Mouse (Mus musculus): ENCODE results near the gene Apbb2. TPM values are rescaled to one million over a fixed set of nuclear protein-coding genes. Genes with fewer than 3 reads are reported as not detected.

The Apbb2 gene
- total RNA-seq, 2 experiments from 2014 or later = 54.5 to 58.6 TPM

DNA sequence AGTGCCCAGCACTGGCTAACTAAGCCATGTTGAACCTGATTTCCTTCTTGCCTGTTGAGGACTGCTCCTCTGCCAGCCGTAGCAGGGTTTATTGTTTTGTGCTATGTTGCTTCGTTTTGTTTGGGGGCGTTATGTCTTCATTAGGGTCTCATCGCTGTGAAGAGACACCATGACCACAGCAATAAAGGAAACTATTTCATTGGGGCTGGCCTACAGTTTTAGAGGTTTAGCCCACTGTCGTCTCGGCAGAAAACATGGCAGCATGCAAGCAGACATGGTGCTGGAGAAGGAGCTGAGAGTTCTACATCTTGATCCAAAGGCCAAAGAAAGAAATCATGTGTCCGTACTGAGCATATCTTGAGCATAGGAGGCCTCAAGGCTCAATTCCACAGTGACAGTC, 119.0 kb downstream of the Apbb2 start:
- Histone ChIP-seq H3K27ac (no peak overlapping the region), H3K4me3 (no peak overlapping the region)
- TF ChIP-seq CTCF (conservative IDR thresholded peaks at IDR 0.05) = no peak
- no peak for DNase-seq (ENCODE audit: low spot score in 2 of 2)

DNA sequence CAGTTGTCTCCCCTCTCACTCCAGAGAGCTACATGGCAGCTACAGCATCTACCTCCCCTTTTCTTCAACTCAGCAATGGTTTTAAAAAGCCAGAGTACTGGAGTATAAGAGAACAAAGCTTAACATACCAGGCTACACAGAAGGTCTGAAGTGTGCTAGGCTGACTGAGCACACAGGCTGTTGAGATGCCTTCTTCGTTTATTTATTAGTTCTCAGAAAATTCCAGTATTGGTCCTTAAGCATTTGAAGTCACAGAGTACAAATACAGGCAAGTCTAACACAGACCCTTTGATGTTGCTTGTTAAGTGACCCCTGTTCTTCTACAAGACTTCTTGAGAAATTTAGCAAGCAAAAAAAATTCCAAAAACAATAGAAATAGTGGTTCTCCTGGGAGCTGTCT, 120.4 kb downstream of the Apbb2 start:
- peak overlapping the region; percentile 1; the same call in 1 of the 2 replicates for H3K27ac ChIP-seq
- no peak overlapping the region for H3K4me3 ChIP-seq
- DNase-seq (ENCODE audit: low spot score in 2 of 2) = no peak
- TF ChIP-seq CTCF (conservative IDR thresholded peaks at IDR 0.05) = no peak

DNA sequence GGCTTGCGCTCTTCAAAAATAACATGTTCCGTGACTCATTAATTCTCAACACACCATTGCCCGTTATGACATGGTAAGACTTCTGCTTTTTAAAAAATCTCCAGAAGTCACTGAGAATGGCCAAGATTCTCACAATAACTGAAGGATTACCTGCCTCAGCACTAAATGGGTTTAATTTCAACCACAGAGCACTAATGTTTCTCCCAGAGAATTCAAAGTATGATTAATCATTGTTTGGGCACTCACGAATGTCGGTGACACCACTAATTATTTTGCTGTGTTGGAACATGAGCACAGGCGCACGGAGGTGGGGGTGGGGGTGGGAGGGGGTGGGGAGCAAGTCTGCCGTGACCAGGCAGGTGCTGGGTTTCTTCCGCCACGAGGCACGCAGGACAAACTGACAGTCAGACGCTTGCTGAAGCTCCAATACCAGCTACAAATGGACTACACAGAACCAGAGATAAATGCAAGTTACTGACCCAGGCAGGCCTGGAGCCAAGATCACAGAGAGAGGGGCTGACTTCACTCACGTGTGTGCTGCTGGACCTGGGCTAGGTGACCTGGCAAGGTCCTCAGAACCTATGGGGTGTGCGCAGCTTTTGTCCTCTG, 121.0 kb downstream of the Apbb2 start:
- H3K4me3 ChIP-seq = no peak overlapping the region
- peak overlapping the region; percentile 1; the same call in 1 of the 2 replicates for H3K27ac ChIP-seq
- TF ChIP-seq CTCF (conservative IDR thresholded peaks at IDR 0.05) = no peak
- no peak for DNase-seq (ENCODE audit: low spot score in 2 of 2)

DNA sequence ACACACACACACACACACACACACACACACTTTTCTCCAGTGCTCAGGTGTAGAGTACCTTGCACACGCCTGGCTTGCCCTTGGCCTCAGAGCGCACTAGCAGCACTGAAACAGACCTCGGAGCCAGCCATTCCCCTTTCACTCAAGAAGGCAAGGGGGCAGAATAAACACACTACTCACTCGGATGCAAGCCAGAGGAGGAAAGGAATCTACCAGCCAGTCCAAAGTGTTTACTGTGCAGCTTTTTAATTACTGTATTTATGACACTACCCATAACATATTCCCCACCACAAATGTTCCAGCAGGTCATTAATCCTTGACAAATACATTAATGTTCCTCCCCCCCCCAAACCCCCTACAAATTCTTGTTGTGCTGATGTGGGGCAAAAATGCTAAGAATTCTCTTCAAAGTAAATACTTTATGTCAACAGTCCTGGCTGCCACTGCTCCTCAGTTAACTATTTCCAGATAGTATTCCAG, 121.7 kb downstream of the Apbb2 start:
- no peak for DNase-seq (ENCODE audit: low spot score in 2 of 2)
- Histone ChIP-seq H3K4me3 (no peak overlapping the region), H3K27ac (no peak overlapping the region)
- TF ChIP-seq CTCF (conservative IDR thresholded peaks at IDR 0.05) = no peak

DNA sequence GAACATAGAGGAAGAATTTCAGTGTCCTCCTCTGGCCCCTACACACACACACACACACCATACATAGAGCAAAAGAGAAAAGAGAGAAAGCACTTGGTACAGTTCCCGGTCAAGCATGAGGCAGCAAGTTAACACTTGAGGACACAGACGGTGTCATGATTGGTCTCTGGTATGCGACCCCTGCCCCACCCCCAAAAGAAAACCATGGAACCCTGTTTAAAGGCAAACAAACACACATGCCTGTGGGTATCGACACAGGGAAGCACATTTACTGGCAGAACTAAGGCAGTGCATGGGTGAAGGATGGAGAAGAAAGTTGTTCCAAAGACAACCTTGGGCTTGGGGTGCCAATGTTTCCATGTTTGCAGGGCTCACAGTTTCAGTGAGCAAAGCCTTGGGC, 123.9 kb downstream of the Apbb2 start:
- no peak for DNase-seq (ENCODE audit: low spot score in 2 of 2)
- Histone ChIP-seq H3K27ac (no peak overlapping the region), H3K4me3 (no peak overlapping the region)
- no peak for TF ChIP-seq CTCF (conservative IDR thresholded peaks at IDR 0.05)

DNA sequence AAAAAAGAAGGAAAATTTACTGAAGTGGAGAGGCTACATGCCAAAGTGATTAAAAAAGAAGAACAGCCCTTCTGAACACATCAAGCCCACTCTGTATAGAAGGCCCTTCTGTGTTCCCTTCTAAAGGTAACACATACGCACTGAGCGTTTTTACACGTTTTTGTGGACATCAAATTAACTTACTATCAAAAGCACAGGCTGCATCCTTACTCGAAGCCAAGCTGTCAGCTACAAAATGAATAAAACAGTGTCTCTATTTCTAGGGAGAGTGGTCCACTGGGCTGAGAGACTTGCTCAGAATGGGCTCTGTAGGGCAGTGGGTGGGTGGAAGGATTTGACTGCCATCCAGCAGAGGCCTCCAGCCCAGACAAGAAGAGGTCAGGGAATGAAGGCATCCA, 126.0 kb downstream of the Apbb2 start:
- no peak for DNase-seq (ENCODE audit: low spot score in 2 of 2)
- TF ChIP-seq CTCF (conservative IDR thresholded peaks at IDR 0.05) = no peak
- Histone ChIP-seq H3K4me3 (no peak overlapping the region), H3K27ac (no peak overlapping the region)

DNA sequence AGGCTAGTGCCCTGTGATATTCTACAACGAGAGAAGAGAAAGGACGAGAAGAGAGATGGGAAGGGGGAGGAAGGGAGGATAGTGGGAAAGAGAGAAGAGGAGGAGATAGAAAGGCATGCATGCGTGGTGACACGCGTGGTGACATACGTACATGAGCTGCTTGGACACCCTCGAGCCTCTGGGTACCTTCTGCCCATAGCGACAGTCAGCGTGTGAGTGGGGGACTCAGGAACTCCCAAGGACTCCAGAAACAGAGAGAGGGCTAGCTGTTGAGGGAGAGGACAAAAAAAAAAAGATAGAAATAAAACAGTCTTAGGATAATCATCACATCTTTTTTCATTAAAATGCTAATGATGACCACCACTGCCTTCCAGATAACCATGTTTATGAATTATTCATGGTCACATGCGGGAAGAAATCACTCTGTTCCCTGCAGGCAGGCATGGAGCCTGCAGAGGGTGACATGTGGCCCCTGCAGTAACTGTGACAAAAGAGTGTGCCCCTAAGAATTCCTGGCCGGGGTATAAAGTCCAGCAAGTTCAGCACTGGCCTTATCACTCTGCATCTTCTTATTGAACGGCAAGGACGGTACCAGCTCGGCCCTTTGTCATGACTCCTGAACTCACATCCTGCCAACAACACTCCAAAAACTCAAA, 126.5 kb downstream of the Apbb2 start:
- no peak for TF ChIP-seq CTCF (conservative IDR thresholded peaks at IDR 0.05)
- no peak for DNase-seq (ENCODE audit: low spot score in 2 of 2)
- Histone ChIP-seq H3K27ac (no peak overlapping the region), H3K4me3 (no peak overlapping the region)

DNA sequence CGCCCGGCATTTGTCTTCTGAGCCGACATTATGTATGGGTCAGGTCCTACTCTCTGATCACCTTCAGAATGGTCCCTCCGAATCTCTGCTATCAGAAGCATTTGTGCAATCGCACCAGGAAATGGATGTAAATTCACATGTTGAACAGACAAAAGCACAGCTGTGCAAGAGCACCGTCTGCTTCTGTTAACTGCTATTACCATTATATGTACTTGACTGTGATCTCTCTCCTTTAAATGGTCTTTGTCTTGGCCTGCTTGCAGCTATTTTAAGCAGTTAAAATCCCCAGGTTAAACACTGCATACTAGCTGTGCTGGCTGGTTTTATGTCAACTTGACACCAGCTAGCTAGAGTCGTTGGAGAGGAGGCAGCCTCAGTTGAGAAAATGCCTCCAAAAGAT, 132.6 kb downstream of the Apbb2 start:
- no peak overlapping the region for H3K4me3 ChIP-seq
- no peak overlapping the region for H3K27ac ChIP-seq
- no peak for TF ChIP-seq CTCF (conservative IDR thresholded peaks at IDR 0.05)
- no peak for DNase-seq (ENCODE audit: low spot score in 2 of 2)

DNA sequence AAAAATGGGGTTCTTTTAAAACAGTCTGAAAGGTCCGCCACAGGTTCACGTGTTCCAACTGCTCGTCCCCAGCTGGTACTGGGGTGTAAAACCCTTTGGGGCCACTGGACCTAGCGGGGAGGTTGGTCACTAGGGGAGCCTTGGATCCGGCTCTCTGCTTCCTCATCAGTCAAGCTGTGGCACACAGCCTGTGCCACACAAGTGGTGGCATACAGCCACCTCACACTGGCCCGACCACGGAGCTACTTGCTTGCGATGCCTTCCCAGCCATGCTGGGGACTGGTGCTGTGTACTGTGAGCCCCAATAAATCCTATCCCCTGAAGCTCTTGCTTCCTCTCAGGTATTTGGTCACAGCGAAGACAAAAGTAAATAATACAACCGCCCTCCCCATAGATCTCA, 142.3 kb downstream of the Apbb2 start:
- H3K27ac ChIP-seq = no peak overlapping the region
- H3K4me3 ChIP-seq = no peak overlapping the region
- no peak for TF ChIP-seq CTCF (conservative IDR thresholded peaks at IDR 0.05)
- DNase-seq (ENCODE audit: low spot score in 2 of 2) = no peak

DNA sequence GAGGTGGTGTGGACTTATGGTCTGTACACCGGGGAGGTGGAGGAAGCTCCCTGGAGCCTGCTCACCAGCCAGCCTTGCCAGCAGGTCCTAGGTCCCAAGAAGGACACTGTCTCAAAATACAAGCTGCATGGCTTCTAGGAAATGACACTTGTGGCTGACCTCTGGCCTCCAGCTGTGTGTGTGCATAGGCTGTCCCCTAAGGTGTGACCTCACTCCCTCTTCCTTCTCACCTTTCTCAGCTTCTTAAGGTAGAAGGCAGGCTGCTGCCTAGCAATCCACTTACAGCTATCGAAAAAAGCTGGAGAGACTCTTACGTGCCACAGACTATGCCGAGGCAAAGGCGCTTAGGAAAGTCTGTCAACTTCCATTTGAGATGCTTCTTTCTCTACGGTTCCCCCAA, 142.8 kb downstream of the Apbb2 start:
- Histone ChIP-seq H3K27ac (no peak overlapping the region), H3K4me3 (no peak overlapping the region)
- TF ChIP-seq CTCF (conservative IDR thresholded peaks at IDR 0.05) = no peak
- no peak for DNase-seq (ENCODE audit: low spot score in 2 of 2)

DNA sequence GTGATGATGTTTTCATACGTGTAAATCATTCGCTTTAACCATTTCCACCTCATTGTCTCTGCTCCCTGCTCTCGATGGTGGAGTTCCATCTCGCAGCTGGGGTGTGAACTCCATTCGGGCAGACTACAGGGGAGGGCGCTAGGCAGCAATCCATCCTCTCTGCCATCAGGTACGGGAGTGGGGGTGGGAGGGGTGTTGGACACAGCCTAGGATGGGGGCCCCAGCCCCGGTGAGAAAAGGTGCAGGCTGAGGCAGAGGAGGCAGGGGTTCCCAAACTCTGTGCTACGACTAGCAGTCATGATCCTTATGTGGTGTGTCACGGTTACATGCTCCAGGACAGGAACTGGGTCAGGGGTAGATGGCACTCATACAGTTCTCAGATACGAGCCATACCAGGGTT, 144.4 kb downstream of the Apbb2 start:
- H3K27ac ChIP-seq = no peak overlapping the region
- no peak for DNase-seq (ENCODE audit: low spot score in 2 of 2)
- TF ChIP-seq CTCF (conservative IDR thresholded peaks at IDR 0.05) = no peak
- no peak overlapping the region for H3K4me3 ChIP-seq

DNA sequence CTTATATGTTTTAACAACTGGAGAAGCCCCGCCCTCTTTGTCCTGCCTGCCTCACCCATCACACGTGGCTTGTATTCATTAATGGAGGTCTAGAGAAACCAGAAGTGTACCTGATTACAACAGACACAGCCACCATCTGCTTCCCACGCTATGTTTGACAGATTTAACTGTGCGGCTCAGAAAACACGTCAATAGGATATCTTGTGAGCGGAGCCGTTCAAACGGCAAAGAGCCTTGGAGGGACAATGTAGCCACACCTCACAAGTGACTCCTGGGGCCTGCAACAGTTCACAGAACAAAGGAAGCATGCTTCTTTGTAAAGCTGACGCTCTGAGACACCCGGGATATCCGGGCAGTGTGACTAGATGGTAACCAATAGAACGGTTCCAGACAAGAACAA, 145.0 kb downstream of the Apbb2 start:
- H3K4me3 ChIP-seq = no peak overlapping the region
- no peak for TF ChIP-seq CTCF (conservative IDR thresholded peaks at IDR 0.05)
- H3K27ac ChIP-seq = no peak overlapping the region
- DNase-seq (ENCODE audit: low spot score in 2 of 2) = no peak

DNA sequence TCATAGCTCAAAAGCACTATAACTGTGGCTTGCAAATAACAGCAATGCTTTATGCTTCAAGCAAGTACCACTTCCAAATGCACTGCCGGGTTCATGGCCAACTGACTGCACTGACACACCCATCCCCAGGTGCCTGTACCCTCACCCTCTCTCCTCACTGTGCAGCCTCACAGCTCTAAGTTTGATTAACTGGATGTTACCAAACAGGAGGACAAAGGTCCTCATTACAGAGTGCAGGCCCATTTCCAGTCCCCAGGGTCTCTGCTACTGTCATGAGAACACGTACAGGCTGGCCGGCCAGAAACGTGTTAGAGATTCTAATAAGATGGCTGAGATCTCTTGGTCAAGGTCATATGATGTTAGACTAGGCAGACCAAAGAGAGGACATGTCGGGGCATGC, 147.7 kb downstream of the Apbb2 start:
- DNase-seq (ENCODE audit: low spot score in 2 of 2) = no peak
- no peak for TF ChIP-seq CTCF (conservative IDR thresholded peaks at IDR 0.05)
- Histone ChIP-seq H3K4me3 (no peak overlapping the region), H3K27ac (no peak overlapping the region)

DNA sequence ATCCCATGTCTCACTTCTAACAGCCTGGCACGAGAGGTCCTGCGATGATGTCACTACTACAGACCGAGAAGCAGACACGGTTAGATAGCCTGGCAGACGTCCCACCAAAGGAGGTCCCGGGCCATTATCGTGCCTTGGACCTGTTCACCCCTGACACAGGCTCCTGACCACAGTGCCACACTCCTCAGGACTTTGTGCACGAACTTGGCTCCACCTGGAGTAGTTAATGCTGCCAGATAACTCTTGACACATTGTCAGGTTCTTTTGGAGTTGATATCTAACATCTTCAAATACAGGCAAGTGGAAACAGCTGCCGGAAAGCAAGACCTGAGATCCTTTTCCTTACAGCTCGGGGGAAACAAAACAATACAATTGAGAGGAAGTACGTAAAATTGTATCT, 148.9 kb downstream of the Apbb2 start:
- no peak overlapping the region for H3K4me3 ChIP-seq
- DNase-seq (ENCODE audit: low spot score in 2 of 2) = no peak
- peak overlapping the region; percentile 25; the same call in 1 of the 2 replicates for H3K27ac ChIP-seq
- TF ChIP-seq CTCF (conservative IDR thresholded peaks at IDR 0.05) = no peak

Data from layer of hippocampus, adult 2 months (tissue).